Mouse (Mus musculus): ENCODE measurements around the gene Fam186b. TPM values are rescaled to one million over a fixed set of nuclear protein-coding genes. Genes with fewer than 3 reads are reported as not detected.

Gene Fam186b
- total and polyA plus RNA-seq, 2 experiments from 2014 or later: 0.38 to 1.6 TPM

- Histone ChIP-seq H3K36me3 (ENCODE audit: insufficient read depth, low read length) (no peaks in the 10 kb centered on the region), H3K9me3 (ENCODE audit: low read length) (no peaks in the 10 kb centered on the region), H3K27ac (ENCODE audit: low read depth, low read length) (no peak overlapping the region), H3K4me3 (ENCODE audit: low read depth, low read length) (no peak overlapping the region), H3K9ac (replicated peaks; ENCODE audit: low read length, poor library complexity, severe bottlenecking) (no peak overlapping the region), H3K27me3 (ENCODE audit: insufficient read depth, low read length) (no peaks in the 10 kb centered on the region), H3K4me2 (ENCODE audit: low read depth, low read length, poor library complexity, severe bottlenecking) (no peak overlapping the region), H3K4me1 (ENCODE audit: insufficient read depth, low read length) (no peaks in the 10 kb centered on the region)
- no peak for TF ChIP-seq CTCF (IDR thresholded peaks at IDR 0.05)
- ATAC-seq (ENCODE audit: low FRiP score) (no peak), DNase-seq (ENCODE audit: low spot score) (no peak)
- WGBS: 83% methylated on average over 2 of the region's 2 CpGs
Observed at GRCm38 (mm10) chr15:99264363-99264762, 31.3 kb downstream of the Fam186b start.

GRCm38 (mm10) chr15:99262702-99263101 is 33.0 kb downstream of the Fam186b start:
- ATAC-seq (ENCODE audit: low FRiP score) (no peak), DNase-seq (ENCODE audit: low spot score) (no peak)

GRCm38 (mm10) chr15:99259730-99260252 is 35.9 kb downstream of the Fam186b start:
- Histone ChIP-seq H3K9me3 (ENCODE audit: low read length) (no peaks in the 10 kb centered on the region), H3K36me3 (ENCODE audit: insufficient read depth, low read length) (no peaks in the 10 kb centered on the region), H3K27ac (ENCODE audit: low read depth, low read length) (no peak overlapping the region), H3K4me1 (ENCODE audit: insufficient read depth, low read length) (no peaks in the 10 kb centered on the region), H3K27me3 (ENCODE audit: insufficient read depth, low read length) (no peaks in the 10 kb centered on the region), H3K4me2 (ENCODE audit: low read depth, low read length, poor library complexity, severe bottlenecking) (peak overlapping the region; percentile 33), H3K9ac (replicated peaks; ENCODE audit: low read length, poor library complexity, severe bottlenecking) (no peak overlapping the region), H3K4me3 (ENCODE audit: low read depth, low read length) (peak overlapping the region; percentile 10; the same call in 1 of the 2 replicates)
- TF ChIP-seq CTCF (IDR thresholded peaks at IDR 0.05): no peak
- no peak for ATAC-seq (ENCODE audit: low FRiP score)
- DNase-seq (ENCODE audit: low spot score): peak; percentile 48
- WGBS: 3% methylated on average over 7 of the region's 10 CpGs

More at GRCm38 (mm10) chr15:99262702-99263101, 33.0 kb downstream of the Fam186b start:
- no peak overlapping the region for H3K4me3 ChIP-seq (ENCODE audit: low read depth, low read length)
- no peak overlapping the region for H3K27ac ChIP-seq (ENCODE audit: low read depth, low read length)
- no peak overlapping the region for H3K4me2 ChIP-seq (ENCODE audit: low read depth, low read length, poor library complexity, severe bottlenecking)
- TF ChIP-seq CTCF (IDR thresholded peaks at IDR 0.05): no peak
- WGBS: 54% methylated on average over 10 of the region's 10 CpGs
- H3K27me3 ChIP-seq (ENCODE audit: insufficient read depth, low read length): no peaks in the 10 kb centered on the region
- no peak overlapping the region for H3K9ac ChIP-seq (replicated peaks; ENCODE audit: low read length, poor library complexity, severe bottlenecking)
- H3K9me3 ChIP-seq (ENCODE audit: low read length): no peaks in the 10 kb centered on the region
- no peaks in the 10 kb centered on the region for H3K4me1 ChIP-seq (ENCODE audit: insufficient read depth, low read length)
- H3K36me3 ChIP-seq (ENCODE audit: insufficient read depth, low read length): no peaks in the 10 kb centered on the region

- peak overlapping the region; percentile 33 for H3K4me2 ChIP-seq (ENCODE audit: low read depth, low read length, poor library complexity, severe bottlenecking)
- no peak overlapping the region for H3K27ac ChIP-seq (ENCODE audit: low read depth, low read length)
- H3K36me3 ChIP-seq (ENCODE audit: insufficient read depth, low read length): no peaks in the 10 kb centered on the region
- WGBS: 65% methylated on average over 8 of the region's 8 CpGs
- no peaks in the 10 kb centered on the region for H3K9me3 ChIP-seq (ENCODE audit: low read length)
- H3K27me3 ChIP-seq (ENCODE audit: insufficient read depth, low read length): no peaks in the 10 kb centered on the region
- H3K4me3 ChIP-seq (ENCODE audit: low read depth, low read length): no peak overlapping the region; the same call in 1 of the 2 replicates
- no peak for ATAC-seq (ENCODE audit: low FRiP score)
- H3K4me1 ChIP-seq (ENCODE audit: insufficient read depth, low read length): no peaks in the 10 kb centered on the region
- no peak overlapping the region for H3K9ac ChIP-seq (replicated peaks; ENCODE audit: low read length, poor library complexity, severe bottlenecking)
- DNase-seq (ENCODE audit: low spot score): no peak
- TF ChIP-seq CTCF (IDR thresholded peaks at IDR 0.05): no peak
Observed at GRCm38 (mm10) chr15:99259167-99259729, 36.4 kb downstream of the Fam186b start.

- no peaks in the 10 kb centered on the region for H3K36me3 ChIP-seq (ENCODE audit: insufficient read depth, low read length)
- H3K4me2 ChIP-seq (ENCODE audit: low read depth, low read length, poor library complexity, severe bottlenecking): no peak overlapping the region
- no peaks in the 10 kb centered on the region for H3K27me3 ChIP-seq (ENCODE audit: insufficient read depth, low read length)
- no peak overlapping the region for H3K27ac ChIP-seq (ENCODE audit: low read depth, low read length)
- TF ChIP-seq CTCF (IDR thresholded peaks at IDR 0.05): no peak
- H3K4me1 ChIP-seq (ENCODE audit: insufficient read depth, low read length): 0 out of 2 replicates have a peak, but pooled peaks cover 3% of the 10 kb centered on the region
- no peak overlapping the region for H3K9ac ChIP-seq (replicated peaks; ENCODE audit: low read length, poor library complexity, severe bottlenecking)
- no peak for DNase-seq (ENCODE audit: low spot score)
- 86% methylated on average over 6 of the region's 6 CpGs for WGBS
- no peaks in the 10 kb centered on the region for H3K9me3 ChIP-seq (ENCODE audit: low read length)
- no peak overlapping the region for H3K4me3 ChIP-seq (ENCODE audit: low read depth, low read length)
- ATAC-seq (ENCODE audit: low FRiP score): no peak
Observed at GRCm38 (mm10) chr15:99255241-99255749, 40.4 kb downstream of the Fam186b start.

- H3K9ac ChIP-seq (replicated peaks; ENCODE audit: low read length, poor library complexity, severe bottlenecking): no peak overlapping the region
- no peak overlapping the region for H3K4me2 ChIP-seq (ENCODE audit: low read depth, low read length, poor library complexity, severe bottlenecking)
- H3K4me3 ChIP-seq (ENCODE audit: low read depth, low read length): no peak overlapping the region
- WGBS: 87% methylated on average over 2 of the region's 2 CpGs
- H3K27ac ChIP-seq (ENCODE audit: low read depth, low read length): no peak overlapping the region
- H3K4me1 ChIP-seq (ENCODE audit: insufficient read depth, low read length): 0 out of 2 replicates have a peak, but pooled peaks cover 3% of the 10 kb centered on the region
- no peaks in the 10 kb centered on the region for H3K9me3 ChIP-seq (ENCODE audit: low read length)
- TF ChIP-seq CTCF (IDR thresholded peaks at IDR 0.05): no peak
- no peak for ATAC-seq (ENCODE audit: low FRiP score)
- no peaks in the 10 kb centered on the region for H3K36me3 ChIP-seq (ENCODE audit: insufficient read depth, low read length)
- DNase-seq (ENCODE audit: low spot score): no peak
- H3K27me3 ChIP-seq (ENCODE audit: insufficient read depth, low read length): no peaks in the 10 kb centered on the region
Observed at GRCm38 (mm10) chr15:99254477-99255005, 41.1 kb downstream of the Fam186b start.
